Mouse (Mus musculus): ENCODE measurements at regions not wholly inside any gene's neighbourhood (a gene's known extent, or its start where the extent isn't known, plus 50 kb on each side); places are given as distances from the start of the nearest gene placed in this dataset.
"Not testable (repeated sequence)": the region's sequence is repeated elsewhere in the genome, so short reads cannot be mapped to it uniquely, and the experiment has no call there.

DNA sequence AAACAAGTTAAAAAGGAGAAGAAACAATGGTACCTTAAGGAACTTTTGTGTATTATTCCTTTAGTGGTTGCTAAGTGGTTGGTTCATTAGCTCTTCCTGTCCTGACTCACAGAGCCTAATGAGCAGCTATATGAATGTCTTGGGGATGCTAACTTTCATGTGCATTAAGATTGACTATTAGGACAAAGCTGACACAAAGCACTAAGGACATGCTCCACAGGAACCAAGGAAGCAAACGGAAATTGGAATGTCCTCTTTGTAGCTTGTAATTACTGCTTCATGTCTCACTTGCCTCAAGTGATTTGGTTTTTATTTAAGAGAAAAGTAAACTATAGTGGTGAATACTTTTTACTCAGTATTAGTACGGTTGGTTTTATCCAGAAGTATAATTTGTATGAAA is 627.2 kb downstream of the Hdgfl1 start:
- no peaks in the 10 kb centered on the region for H3K36me3 ChIP-seq (ENCODE audit: control insufficient read depth, insufficient read depth, low read length, poor library complexity, severe bottlenecking)
- H3K27ac ChIP-seq (ENCODE audit: insufficient read depth, low read length), result no peak overlapping the region
- TF ChIP-seq CTCF (IDR thresholded peaks at IDR 0.05; ENCODE audit: low read depth, low read length) (no peak), EP300 (IDR thresholded peaks at IDR 0.05; ENCODE audit: insufficient read depth, low read depth, low read length) (no peak), POLR2A (IDR thresholded peaks at IDR 0.05; ENCODE audit: insufficient read depth, low read length) (no peak)
- no peak overlapping the region for H3K9ac ChIP-seq (ENCODE audit: low read depth, poor library complexity, severe bottlenecking)
- H3K4me1 ChIP-seq (ENCODE audit: control insufficient read depth, insufficient read depth, low read length), result no peaks in the 10 kb centered on the region
- H3K4me3 ChIP-seq (ENCODE audit: low read depth, low read length), result no peak overlapping the region
- H3K27me3 ChIP-seq (ENCODE audit: control insufficient read depth, insufficient read depth, low read length, poor library complexity, severe bottlenecking), result no peaks in the 10 kb centered on the region
- no peaks in the 10 kb centered on the region for H3K9me3 ChIP-seq (replicated peaks; ENCODE audit: control insufficient read depth, insufficient read depth, low read length, poor library complexity, severe bottlenecking)

DNA sequence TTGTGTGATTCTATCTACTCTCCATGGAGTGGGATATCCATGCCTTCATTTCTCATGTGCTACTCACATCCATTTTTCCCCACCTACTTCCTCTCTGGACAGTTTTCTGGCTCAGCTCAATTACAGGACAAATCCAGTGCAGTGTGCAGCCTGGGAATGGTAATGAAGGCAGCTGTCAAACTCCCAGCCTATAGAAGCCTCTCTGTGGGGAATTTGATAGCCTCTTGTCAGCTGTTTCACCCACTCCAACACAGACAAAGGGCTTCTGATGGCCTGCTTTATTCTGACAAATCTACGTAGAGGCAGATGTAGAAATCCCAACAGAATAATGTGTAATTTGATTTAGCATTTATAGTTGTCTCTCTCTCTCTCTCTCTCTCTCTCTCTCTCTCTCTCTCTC is 650.6 kb downstream of the Hdgfl1 start:
- Histone ChIP-seq H3K27me3 (ENCODE audit: control insufficient read depth, insufficient read depth, low read length, poor library complexity, severe bottlenecking) (no peaks in the 10 kb centered on the region), H3K9me3 (replicated peaks; ENCODE audit: control insufficient read depth, insufficient read depth, low read length, poor library complexity, severe bottlenecking) (peaks cover 16% of the 10 kb centered on the region), H3K4me3 (ENCODE audit: low read depth, low read length) (no peak overlapping the region), H3K27ac (ENCODE audit: insufficient read depth, low read length) (no peak overlapping the region), H3K4me1 (ENCODE audit: control insufficient read depth, insufficient read depth, low read length) (no peaks in the 10 kb centered on the region), H3K36me3 (ENCODE audit: control insufficient read depth, insufficient read depth, low read length, poor library complexity, severe bottlenecking) (no peaks in the 10 kb centered on the region), H3K9ac (ENCODE audit: low read depth, poor library complexity, severe bottlenecking) (no peak overlapping the region)
- TF ChIP-seq EP300 (IDR thresholded peaks at IDR 0.05; ENCODE audit: insufficient read depth, low read depth, low read length) (no peak), POLR2A (IDR thresholded peaks at IDR 0.05; ENCODE audit: insufficient read depth, low read length) (no peak), CTCF (IDR thresholded peaks at IDR 0.05; ENCODE audit: low read depth, low read length) (no peak)

DNA sequence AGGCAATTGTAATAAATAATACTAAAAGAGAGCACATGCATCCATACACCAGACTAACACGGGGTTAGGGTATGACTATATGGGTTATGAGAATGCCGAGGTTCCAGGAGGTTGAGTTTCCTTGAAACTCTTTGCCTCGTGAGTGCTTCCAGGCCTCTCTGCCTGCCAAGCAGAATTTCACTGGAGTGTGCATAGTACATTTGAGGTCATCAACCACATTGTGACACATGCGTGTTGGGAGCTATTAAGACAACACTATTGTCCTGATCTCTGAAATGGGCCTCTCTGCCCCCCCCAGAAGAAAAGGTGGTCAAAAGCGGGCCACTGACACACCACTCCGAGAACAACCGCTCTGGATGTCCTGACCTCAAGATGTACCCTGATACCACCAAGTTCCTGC is 655.8 kb downstream of the Hdgfl1 start:
- TF ChIP-seq CTCF (IDR thresholded peaks at IDR 0.05; ENCODE audit: low read depth, low read length), result no peak
- no peak for TF ChIP-seq EP300 (IDR thresholded peaks at IDR 0.05; ENCODE audit: insufficient read depth, low read depth, low read length)
- no peak for TF ChIP-seq POLR2A (IDR thresholded peaks at IDR 0.05; ENCODE audit: insufficient read depth, low read length)
- peak overlapping the region; percentile 99 for H3K27ac ChIP-seq (ENCODE audit: insufficient read depth, low read length)
- H3K36me3 ChIP-seq (ENCODE audit: control insufficient read depth, insufficient read depth, low read length, poor library complexity, severe bottlenecking), result no peaks in the 10 kb centered on the region
- peaks cover 16% of the 10 kb centered on the region for H3K9me3 ChIP-seq (replicated peaks; ENCODE audit: control insufficient read depth, insufficient read depth, low read length, poor library complexity, severe bottlenecking)
- H3K9ac ChIP-seq (ENCODE audit: low read depth, poor library complexity, severe bottlenecking), result no peak overlapping the region
- H3K27me3 ChIP-seq (ENCODE audit: control insufficient read depth, insufficient read depth, low read length, poor library complexity, severe bottlenecking), result no peaks in the 10 kb centered on the region
- no peaks in the 10 kb centered on the region for H3K4me1 ChIP-seq (ENCODE audit: control insufficient read depth, insufficient read depth, low read length)
- H3K4me3 ChIP-seq (ENCODE audit: low read depth, low read length), result no peak overlapping the region

DNA sequence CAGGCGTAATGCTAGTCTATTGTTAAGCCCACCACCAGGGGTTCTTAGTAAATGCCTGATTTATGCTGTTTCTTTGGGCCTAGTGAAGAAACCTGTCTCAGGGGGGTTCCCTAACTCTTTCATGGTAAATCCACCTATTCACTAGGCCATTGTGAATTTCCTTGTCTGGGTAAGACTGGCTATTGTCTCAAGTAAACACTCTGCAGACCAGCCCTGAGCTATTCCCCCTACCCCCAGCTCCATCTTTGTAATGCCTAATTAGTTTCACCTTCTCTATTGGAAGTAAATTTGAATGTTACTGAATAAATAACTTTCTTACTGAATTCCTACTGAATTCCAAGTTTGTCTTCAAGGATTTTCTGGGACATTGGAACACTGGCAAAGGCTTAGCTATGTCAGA is 656.2 kb downstream of the Hdgfl1 start:
- H3K27me3 ChIP-seq (ENCODE audit: control insufficient read depth, insufficient read depth, low read length, poor library complexity, severe bottlenecking); H3K4me3 ChIP-seq (ENCODE audit: low read depth, low read length): not testable (repeated sequence)
- 0 out of 2 replicates have a peak, but pooled peaks have one; percentile 17 for TF ChIP-seq EP300 (IDR thresholded peaks at IDR 0.05; ENCODE audit: insufficient read depth, low read depth, low read length)

DNA sequence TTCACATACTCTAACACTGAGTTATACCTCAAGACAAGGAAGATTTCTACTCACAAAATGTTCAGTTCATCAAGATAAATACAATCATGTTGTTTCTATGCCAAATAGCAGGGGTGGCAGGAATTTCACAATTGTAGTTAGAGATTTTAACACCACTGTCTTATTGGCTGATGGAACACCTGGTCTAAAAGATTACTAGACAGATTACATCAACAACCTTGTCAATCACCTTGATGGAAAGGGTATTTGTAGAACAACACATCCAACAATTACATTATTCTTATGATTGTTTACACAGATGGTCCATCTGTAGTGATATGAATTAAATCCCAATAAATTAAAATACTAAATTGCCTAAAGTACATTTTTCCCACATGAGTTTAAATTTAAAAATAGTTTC is 657.4 kb downstream of the Hdgfl1 start:
- H3K4me1 ChIP-seq (ENCODE audit: control insufficient read depth, insufficient read depth, low read length), result no peaks in the 10 kb centered on the region
- TF ChIP-seq EP300 (IDR thresholded peaks at IDR 0.05; ENCODE audit: insufficient read depth, low read depth, low read length) (no peak), CTCF (IDR thresholded peaks at IDR 0.05; ENCODE audit: low read depth, low read length) (no peak), POLR2A (IDR thresholded peaks at IDR 0.05; ENCODE audit: insufficient read depth, low read length) (no peak)
- no peaks in the 10 kb centered on the region for H3K36me3 ChIP-seq (ENCODE audit: control insufficient read depth, insufficient read depth, low read length, poor library complexity, severe bottlenecking)
- no peak overlapping the region for H3K4me3 ChIP-seq (ENCODE audit: low read depth, low read length)
- peaks cover 16% of the 10 kb centered on the region for H3K9me3 ChIP-seq (replicated peaks; ENCODE audit: control insufficient read depth, insufficient read depth, low read length, poor library complexity, severe bottlenecking)
- no peak overlapping the region for H3K27ac ChIP-seq (ENCODE audit: insufficient read depth, low read length)
- H3K9ac ChIP-seq (ENCODE audit: low read depth, poor library complexity, severe bottlenecking), result no peak overlapping the region
- H3K27me3 ChIP-seq (ENCODE audit: control insufficient read depth, insufficient read depth, low read length, poor library complexity, severe bottlenecking), result no peaks in the 10 kb centered on the region

More for the DNA sequence above, 656.2 kb downstream of the Hdgfl1 start:
- not testable (repeated sequence) for H3K4me1 ChIP-seq (ENCODE audit: control insufficient read depth, insufficient read depth, low read length); H3K9ac ChIP-seq (ENCODE audit: low read depth, poor library complexity, severe bottlenecking); H3K36me3 ChIP-seq (ENCODE audit: control insufficient read depth, insufficient read depth, low read length, poor library complexity, severe bottlenecking)
- Histone ChIP-seq H3K9me3 (replicated peaks; ENCODE audit: control insufficient read depth, insufficient read depth, low read length, poor library complexity, severe bottlenecking) (peaks cover 16% of the 10 kb centered on the region), H3K27ac (ENCODE audit: insufficient read depth, low read length) (peak overlapping the region; percentile 97; the same call in 1 of the 2 replicates)

DNA sequence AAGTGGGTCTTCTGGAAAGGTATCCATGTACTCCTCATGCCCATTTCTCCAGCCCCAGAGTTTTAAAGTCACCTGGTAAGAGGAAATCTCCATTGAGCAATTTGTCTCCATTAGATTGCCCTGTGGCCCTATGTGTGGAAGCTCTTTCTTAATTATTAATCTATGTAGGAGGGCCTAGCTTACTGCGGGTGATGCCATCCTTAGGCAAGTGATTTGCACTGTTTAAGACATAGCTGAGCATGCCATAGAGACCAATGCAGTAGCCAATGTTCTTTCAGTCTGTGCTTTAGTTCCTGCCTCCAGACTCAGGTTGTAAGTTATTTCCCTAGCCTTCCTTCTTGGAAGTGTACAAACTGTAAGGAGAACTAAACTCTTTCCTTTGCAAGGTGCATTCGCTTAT is 661.0 kb downstream of the Hdgfl1 start:
- TF ChIP-seq CTCF (IDR thresholded peaks at IDR 0.05; ENCODE audit: low read depth, low read length) (no peak), EP300 (IDR thresholded peaks at IDR 0.05; ENCODE audit: insufficient read depth, low read depth, low read length) (no peak), POLR2A (IDR thresholded peaks at IDR 0.05; ENCODE audit: insufficient read depth, low read length) (no peak)
- no peak overlapping the region for H3K4me3 ChIP-seq (ENCODE audit: low read depth, low read length)
- no peaks in the 10 kb centered on the region for H3K4me1 ChIP-seq (ENCODE audit: control insufficient read depth, insufficient read depth, low read length)
- H3K9me3 ChIP-seq (replicated peaks; ENCODE audit: control insufficient read depth, insufficient read depth, low read length, poor library complexity, severe bottlenecking), result no peaks in the 10 kb centered on the region
- H3K27ac ChIP-seq (ENCODE audit: insufficient read depth, low read length), result no peak overlapping the region
- no peak overlapping the region for H3K9ac ChIP-seq (ENCODE audit: low read depth, poor library complexity, severe bottlenecking)
- H3K27me3 ChIP-seq (ENCODE audit: control insufficient read depth, insufficient read depth, low read length, poor library complexity, severe bottlenecking), result no peaks in the 10 kb centered on the region
- H3K36me3 ChIP-seq (ENCODE audit: control insufficient read depth, insufficient read depth, low read length, poor library complexity, severe bottlenecking), result no peaks in the 10 kb centered on the region

Data from ES-Bruce4 (cell line).